Mouse (Mus musculus) kidney, postnatal 36 days (tissue): ENCODE measurements at regions not wholly inside any gene's neighbourhood (a gene's known extent, or its start where the extent isn't known, plus 50 kb on each side); places are given as distances from the start of the nearest gene placed in this dataset.
A peak's percentile ranks its signal among the peaks of the same experiment; 100 is the strongest.

Experiments
- DNase-seq, 2 experiments: peaks; one replicate each; pipeline ENCODE4 v3.0.0; 2021 to 2022; ENCODE audit warnings: mixed read lengths in 2 of 2

- DNase-seq, result no peak
Measured at GRCm38 (mm10) chr2:30697851-30698250, 103.0 kb downstream of the Cstad start.

DNA sequence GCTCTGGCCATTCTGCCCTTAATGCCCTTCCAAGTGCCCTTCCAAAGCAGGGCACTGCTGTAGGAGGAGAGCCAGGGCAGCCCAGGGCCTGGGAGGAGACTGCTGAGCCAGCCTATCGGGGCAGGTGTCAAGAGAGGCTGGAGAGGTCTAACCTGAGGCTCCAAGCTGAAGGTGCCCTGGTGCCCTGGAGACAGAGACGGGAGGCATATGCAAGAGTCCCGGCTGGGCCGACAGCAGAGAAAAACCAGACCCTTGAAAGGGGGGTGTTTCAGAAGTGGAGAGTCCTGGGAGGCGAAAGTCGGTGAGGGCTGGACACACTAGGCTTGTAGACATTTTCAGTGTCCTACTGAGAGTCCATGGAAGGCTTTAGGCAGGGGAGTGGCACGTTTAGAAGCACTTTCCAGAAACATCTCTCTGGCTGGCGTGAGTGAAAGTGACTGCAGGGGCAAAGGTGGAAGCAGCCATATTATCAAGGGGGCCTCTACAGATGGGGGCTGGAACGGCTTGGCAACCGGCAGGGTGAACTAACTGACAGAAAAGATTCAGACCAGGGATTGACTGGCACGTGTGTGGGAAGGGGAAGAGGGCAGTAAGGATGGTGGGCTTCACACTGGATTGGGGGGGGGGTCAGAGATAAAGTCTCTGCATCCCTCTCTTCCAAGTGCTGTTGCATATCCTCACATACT lies 101.1 kb downstream of the Cstad start:
- DNase-seq, result peak; percentile 71

GRCm38 (mm10) chr2:30695041-30695440 lies 100.2 kb downstream of the Cstad start:
- DNase-seq, result peak; percentile 70 to 80

GRCm38 (mm10) chr2:30693206-30694035 lies 98.6 kb downstream of the Cstad start:
- DNase-seq, result peak; percentile 91 to 94

GRCm38 (mm10) chr2:30692561-30693205 lies 97.8 kb downstream of the Cstad start:
- DNase-seq, result peak in 1 of 2 experiments; percentile 32

DNA sequence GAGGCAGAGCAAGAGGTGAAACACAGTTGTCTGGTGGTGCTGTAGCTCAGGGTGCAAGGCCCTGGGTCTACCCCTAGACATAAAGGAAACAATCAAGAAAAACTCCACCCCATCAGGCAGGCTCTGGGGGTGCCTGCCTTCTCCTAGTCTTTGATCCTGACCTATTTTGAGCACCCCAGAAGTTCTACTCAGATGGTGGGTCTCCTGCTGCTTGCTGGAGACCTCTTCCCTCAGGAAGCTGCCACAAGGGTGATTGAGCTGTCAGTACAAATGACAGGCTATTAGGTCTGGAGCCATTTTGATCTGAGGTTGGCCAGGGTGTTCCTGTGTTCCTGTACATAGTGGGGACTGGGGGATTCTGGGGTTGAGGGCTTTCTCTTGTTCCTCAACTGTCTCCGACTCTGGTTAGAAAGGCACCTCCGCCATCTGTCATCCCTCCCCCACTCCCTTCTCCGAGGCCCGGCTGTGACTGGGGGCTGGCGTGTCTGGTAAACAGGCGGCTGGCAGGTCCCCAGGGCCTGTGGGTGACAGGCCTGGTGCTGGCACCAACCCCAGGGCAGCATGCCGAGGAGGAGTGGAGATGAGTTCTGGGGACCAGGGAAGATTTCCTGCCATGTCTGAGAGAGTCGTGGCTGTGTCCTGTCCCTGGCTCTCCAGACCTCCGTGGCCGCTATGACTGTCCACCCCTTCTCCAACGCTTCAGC lies 97.2 kb downstream of the Cstad start:
- peak; percentile 62 to 77 for DNase-seq

- peak; percentile 43 to 46 for DNase-seq
Measured at GRCm38 (mm10) chr2:30690925-30691856, 96.4 kb downstream of the Cstad start.

GRCm38 (mm10) chr2:30690307-30690706 lies 95.5 kb downstream of the Cstad start:
- peak; percentile 75 to 85 for DNase-seq

- DNase-seq, result no peak
Measured at GRCm38 (mm10) chr2:30688402-30688801, 93.6 kb downstream of the Cstad start.

GRCm38 (mm10) chr2:30687121-30687551 lies 92.3 kb downstream of the Cstad start:
- DNase-seq, result peak; percentile 49 to 62

- DNase-seq, result no peak
Measured at GRCm38 (mm10) chr2:30686359-30686758, 91.5 kb downstream of the Cstad start.

- peak; percentile 48 to 62 for DNase-seq
Measured at GRCm38 (mm10) chr2:30685137-30685860, 90.5 kb downstream of the Cstad start.

GRCm38 (mm10) chr2:30684461-30684860 lies 89.6 kb downstream of the Cstad start:
- no peak for DNase-seq

- DNase-seq, result no peak
Measured at GRCm38 (mm10) chr2:30682146-30682825, 87.4 kb downstream of the Cstad start.

- no peak for DNase-seq
Measured at GRCm38 (mm10) chr2:30681642-30682041, 86.8 kb downstream of the Cstad start.

DNA sequence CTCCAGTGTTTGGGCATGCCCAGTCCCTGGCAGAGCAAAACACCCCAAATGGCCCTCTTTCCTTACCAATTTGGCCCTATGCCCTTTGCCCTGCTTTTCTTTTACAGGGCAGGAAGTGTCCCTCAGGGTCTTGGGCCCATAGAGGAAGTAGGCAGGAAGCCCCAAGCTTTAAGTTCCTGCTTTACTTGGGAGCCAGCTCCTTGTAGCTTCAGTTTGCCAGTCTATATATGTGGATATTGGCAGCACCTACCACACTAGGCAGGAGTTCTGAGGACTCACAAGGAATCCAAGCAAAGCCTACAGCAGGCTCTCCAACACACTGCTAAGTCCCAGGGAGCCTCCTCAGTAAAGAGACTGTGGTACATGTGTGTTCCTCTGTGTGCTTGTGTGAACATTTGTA lies 84.2 kb downstream of the Cstad start:
- no peak for DNase-seq

DNA sequence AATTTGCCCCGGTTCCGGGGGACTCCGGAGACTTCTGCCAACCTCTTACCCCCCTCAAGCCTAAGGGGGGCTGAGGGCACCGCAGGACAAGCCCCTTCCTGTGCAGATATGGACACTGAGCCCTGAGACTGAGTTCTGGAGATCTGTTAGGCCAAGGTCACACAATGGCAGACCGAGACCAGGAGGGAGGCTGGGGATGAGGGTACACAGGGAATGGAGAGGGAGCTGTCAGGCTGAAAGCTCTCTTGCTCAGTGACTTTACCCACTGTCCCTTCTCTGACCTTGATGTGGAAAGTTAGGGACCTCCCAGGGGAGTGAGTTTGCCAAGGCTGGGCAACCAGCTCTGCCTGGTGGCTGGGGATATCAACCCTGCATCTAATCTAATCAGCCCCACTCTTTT lies 82.7 kb downstream of the Cstad start:
- DNase-seq, result no peak

- peak; percentile 51 to 79 for DNase-seq
Measured at GRCm38 (mm10) chr2:30676833-30677459, 82.1 kb downstream of the Cstad start.

GRCm38 (mm10) chr2:30676450-30676832 lies 81.6 kb downstream of the Cstad start:
- no peak for DNase-seq

DNA sequence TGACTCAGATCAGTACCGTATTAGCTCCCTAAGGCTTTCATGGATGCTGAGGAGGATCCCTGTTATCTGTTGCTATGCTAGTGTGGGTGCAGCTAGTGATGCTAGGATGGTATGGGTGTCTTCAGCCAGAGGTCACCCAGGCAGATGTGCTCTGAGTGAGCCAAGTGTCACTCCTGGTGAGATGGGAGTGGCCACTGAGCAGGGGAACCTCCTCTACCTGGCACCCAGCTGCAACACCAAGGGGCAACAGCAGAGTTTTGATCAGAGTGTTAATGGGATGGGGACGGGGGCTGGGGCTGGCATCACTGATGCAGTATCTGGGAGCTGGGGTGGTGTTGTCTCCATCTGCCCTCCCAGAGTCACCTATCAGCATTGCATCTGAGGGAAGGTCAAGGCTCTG lies 81.0 kb downstream of the Cstad start:
- no peak for DNase-seq
